Mouse (Mus musculus) cerebellum, adult 11-12 months (tissue): ENCODE results near the gene Crybg1.
"Not testable (repeated sequence)": the region's sequence is repeated elsewhere in the genome, so short reads cannot be mapped to it uniquely, and the experiment has no call there.

ENCODE experiments used
- DNase-seq: peaks from one replicate; pipeline ENCODE4 v3.0.0; 2022

The Crybg1 gene

GRCm38 (mm10) chr10:44004221-44004751 is 144.4 kb downstream of the Crybg1 start:
- no peak for DNase-seq

GRCm38 (mm10) chr10:44003551-44004151 is 145.0 kb downstream of the Crybg1 start:
- DNase-seq = no peak

- no peak for DNase-seq
Observed at GRCm38 (mm10) chr10:44002995-44003524, 145.6 kb downstream of the Crybg1 start.

- DNase-seq = no peak
Observed at GRCm38 (mm10) chr10:44002004-44002940, 146.4 kb downstream of the Crybg1 start.

GRCm38 (mm10) chr10:44000156-44000865 is 148.3 kb downstream of the Crybg1 start:
- no peak for DNase-seq

GRCm38 (mm10) chr10:43998503-43999082 is 150.1 kb downstream of the Crybg1 start:
- DNase-seq = no peak

GRCm38 (mm10) chr10:43998023-43998422 is 150.6 kb downstream of the Crybg1 start:
- no peak for DNase-seq

- no peak for DNase-seq
Observed at GRCm38 (mm10) chr10:43997276-43997675, 151.4 kb downstream of the Crybg1 start.

- DNase-seq = no peak
Observed at GRCm38 (mm10) chr10:43995858-43996650, 152.6 kb downstream of the Crybg1 start.

- no peak for DNase-seq
Observed at GRCm38 (mm10) chr10:43993198-43993597, 155.5 kb downstream of the Crybg1 start.

- DNase-seq = no peak
Observed at GRCm38 (mm10) chr10:43992506-43992905, 156.1 kb downstream of the Crybg1 start.

GRCm38 (mm10) chr10:43991268-43991667 is 157.4 kb downstream of the Crybg1 start:
- DNase-seq = no peak

GRCm38 (mm10) chr10:43983866-43984265 is 164.8 kb downstream of the Crybg1 start:
- no peak for DNase-seq

GRCm38 (mm10) chr10:43983241-43983640 is 165.4 kb downstream of the Crybg1 start:
- no peak for DNase-seq

GRCm38 (mm10) chr10:43982470-43982869 is 166.2 kb downstream of the Crybg1 start:
- no peak for DNase-seq

GRCm38 (mm10) chr10:43980742-43981141 is 167.9 kb downstream of the Crybg1 start:
- DNase-seq = not testable (repeated sequence)

- no peak for DNase-seq
Observed at GRCm38 (mm10) chr10:43980080-43980479, 168.6 kb downstream of the Crybg1 start.

- no peak for DNase-seq
Observed at GRCm38 (mm10) chr10:43977353-43977752, 171.3 kb downstream of the Crybg1 start.

GRCm38 (mm10) chr10:43973244-43973643 is 175.4 kb downstream of the Crybg1 start:
- no peak for DNase-seq

- no peak for DNase-seq
Observed at GRCm38 (mm10) chr10:43964943-43965342, 183.7 kb downstream of the Crybg1 start.

- DNase-seq = no peak
Observed at GRCm38 (mm10) chr10:43953942-43954341, 194.7 kb downstream of the Crybg1 start.

GRCm38 (mm10) chr10:43945435-43945834 is 203.2 kb downstream of the Crybg1 start:
- no peak for DNase-seq
